Mouse (Mus musculus) thymus, postnatal 14 days (tissue): ENCODE results near the gene Olfr808.

Source experiments
- DNase-seq: peaks from one replicate; pipeline ENCODE4 v3.0.0; 2021

Olfr808 gene

GRCm38 (mm10) chr10:129765182-129765581, at the start of gene Olfr808:
Gene Olfr808, plus strand, starts transcription at chr10:129765482.
- DNase-seq: no peak

- DNase-seq: no peak
These were observed 36.0 kb upstream of the Olfr808 start, which contains the start of gene Olfr805 for GRCm38 (mm10) chr10:129729275-129729674. Gene Olfr805, minus strand, starts transcription at chr10:129729375.

- DNase-seq: no peak
These were observed 23.5 kb upstream of the Olfr808 start, which contains the start of gene Olfr806 for GRCm38 (mm10) chr10:129741821-129742220. Gene Olfr806, minus strand, starts transcription at chr10:129741921.

- DNase-seq: no peak
These were observed 7.6 kb upstream of the Olfr808 start, which contains the start of gene Olfr807 for GRCm38 (mm10) chr10:129757693-129758092. Gene Olfr807, minus strand, starts transcription at chr10:129757793.

GRCm38 (mm10) chr10:129774338-129774737, 9.1 kb downstream of the Olfr808 start, which contains the start of gene Olfr809:
Gene Olfr809, plus strand, starts transcription at chr10:129774638.
- no peak for DNase-seq

GRCm38 (mm10) chr10:129778123-129778522, 12.8 kb downstream of the Olfr808 start:
- DNase-seq: no peak

- DNase-seq: no peak
These were observed 29.5 kb downstream of the Olfr808 start, which contains the start of gene Olfr810 for GRCm38 (mm10) chr10:129794817-129795216. Gene Olfr810, minus strand, starts transcription at chr10:129794917.

- DNase-seq: no peak
These were observed 39.0 kb downstream of the Olfr808 start, which contains the start of gene Olfr811 for GRCm38 (mm10) chr10:129804296-129804695. Gene Olfr811, minus strand, starts transcription at chr10:129804396.
